Mouse (Mus musculus): Measurements from ENCODE around the gene Smarce1. TPM values are rescaled to one million over a fixed set of nuclear protein-coding genes. Genes with fewer than 3 reads are reported as not detected.

Smarce1 gene
- 133 and 136 TPM in 2 replicates for polyA plus RNA-seq (2015; fragmentation: Nextera tagmentation; extraction: Ambion mirVana)

DNA sequence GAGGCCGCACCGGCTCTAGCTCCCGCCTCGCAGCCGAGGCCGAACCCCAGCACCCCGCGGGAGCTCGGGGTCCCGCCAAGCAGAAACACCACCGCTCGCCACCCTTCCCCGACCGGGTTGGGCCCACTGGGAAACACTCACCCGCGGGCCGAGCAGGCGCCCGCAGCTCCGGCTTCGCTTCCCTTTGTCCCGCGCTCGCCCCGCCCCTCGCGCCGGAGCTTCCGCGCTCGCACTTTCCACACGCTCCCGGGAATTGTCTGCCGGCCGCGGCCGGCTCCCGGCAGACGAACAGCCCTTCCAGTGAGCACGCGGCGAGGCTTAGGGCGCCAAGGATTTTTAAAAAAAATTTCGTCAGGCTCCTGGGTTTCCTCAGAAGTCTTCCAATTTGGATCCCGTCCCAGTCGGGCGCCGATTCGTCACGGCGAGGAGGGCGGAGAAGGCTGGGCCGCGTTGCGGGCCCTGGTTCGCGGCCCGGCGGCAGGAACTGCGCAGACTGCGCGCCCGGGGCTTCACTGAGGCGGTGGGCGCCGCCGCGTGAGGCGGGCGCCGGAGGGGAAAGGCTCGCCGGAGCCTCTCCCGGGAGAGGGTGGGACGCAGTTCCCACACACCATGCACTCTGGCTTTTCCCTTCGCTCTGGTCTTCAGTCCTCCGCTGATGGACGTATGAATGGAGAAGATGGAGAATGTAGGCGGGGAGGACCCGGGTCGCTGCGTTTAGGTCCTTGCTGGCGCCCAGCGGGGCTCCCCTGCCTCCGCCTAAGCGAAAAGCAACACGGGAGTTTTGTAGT lies at the start of gene Smarce1:
Gene Smarce1, minus strand, starts transcription at position 757 of the 788 bp plus-strand sequence.
- peak within 1 kb of the TSS; percentile 72 for H3K4me3 ChIP-seq (ENCODE audit: low read depth, low read length)
- H3K4me1 ChIP-seq (ENCODE audit: insufficient read depth, low read depth, low read length) = peaks cover 10% of the 10 kb centered on the region
- peak within 1 kb of the TSS; percentile 99 for H3K27ac ChIP-seq (ENCODE audit: low read length)
- peak within 1 kb of the TSS; percentile 74 for H3K4me2 ChIP-seq (replicated peaks; ENCODE audit: low read depth, low read length)
- TF ChIP-seq EP300 (IDR thresholded peaks at IDR 0.05) = no peak
- no peak for TF ChIP-seq CTCF (IDR thresholded peaks at IDR 0.05)
- DNase-seq (ENCODE audit: low spot score) (peak; percentile 84), ATAC-seq (peak; percentile 89)
- H3K27me3 ChIP-seq (replicated peaks; ENCODE audit: insufficient read depth, low read length) = no peaks in the 10 kb centered on the region
- WGBS = 3% methylated on average over 78 of the region's 87 CpGs
- no peaks in the 10 kb centered on the region for H3K9me3 ChIP-seq (ENCODE audit: low read length)
- H3K36me3 ChIP-seq (ENCODE audit: insufficient read depth, low read length) = 0 out of 2 replicates have a peak, but pooled peaks cover 4% of the 10 kb centered on the region
- peak within 1 kb of the TSS; percentile 99 for H3K9ac ChIP-seq (replicated peaks; ENCODE audit: low read depth)

- no peak for ATAC-seq
- Histone ChIP-seq H3K36me3 (ENCODE audit: insufficient read depth, low read length) (no peaks in the 10 kb centered on the region), H3K27me3 (replicated peaks; ENCODE audit: insufficient read depth, low read length) (no peaks in the 10 kb centered on the region), H3K4me1 (ENCODE audit: insufficient read depth, low read depth, low read length) (no peaks in the 10 kb centered on the region), H3K9me3 (ENCODE audit: low read length) (no peaks in the 10 kb centered on the region), H3K27ac (ENCODE audit: low read length) (no peak overlapping the region), H3K4me3 (ENCODE audit: low read depth, low read length) (no peak overlapping the region), H3K9ac (replicated peaks; ENCODE audit: low read depth) (no peak overlapping the region), H3K4me2 (replicated peaks; ENCODE audit: low read depth, low read length) (no peak overlapping the region)
- no peak for TF ChIP-seq EP300 (IDR thresholded peaks at IDR 0.05)
- no peak for TF ChIP-seq CTCF (IDR thresholded peaks at IDR 0.05)
- WGBS = 58% methylated on average over 5 of the region's 5 CpGs
- DNase-seq (ENCODE audit: low spot score) = no peak
These were observed 49.2 kb upstream of the Smarce1 start for GRCm38 (mm10) chr11:99279986-99280385.

DNA sequence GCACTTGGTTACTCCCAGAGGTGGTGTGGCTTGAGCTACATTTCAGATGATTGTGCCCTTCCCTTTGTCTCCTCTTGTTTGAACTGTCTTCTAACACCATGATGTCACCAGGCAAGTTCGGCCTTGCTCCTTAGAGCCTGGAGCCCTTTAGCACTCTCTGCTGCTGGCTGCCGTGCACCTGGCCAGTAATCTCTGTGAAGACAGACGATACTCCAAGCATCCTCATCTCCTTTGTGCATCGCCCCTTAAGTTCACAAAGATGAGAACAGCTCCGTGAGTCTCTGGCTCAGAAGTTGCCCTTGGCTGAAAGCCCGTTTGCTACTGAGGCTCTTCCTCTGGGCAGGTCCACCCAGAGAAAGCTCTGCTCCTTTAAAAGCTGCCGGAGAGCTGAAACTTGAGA lies 46.0 kb upstream of the Smarce1 start:
- Histone ChIP-seq H3K27ac (ENCODE audit: low read length) (no peak overlapping the region), H3K9ac (replicated peaks; ENCODE audit: low read depth) (no peak overlapping the region), H3K9me3 (ENCODE audit: low read length) (no peaks in the 10 kb centered on the region), H3K27me3 (replicated peaks; ENCODE audit: insufficient read depth, low read length) (no peaks in the 10 kb centered on the region), H3K36me3 (ENCODE audit: insufficient read depth, low read length) (no peaks in the 10 kb centered on the region), H3K4me3 (ENCODE audit: low read depth, low read length) (no peak overlapping the region), H3K4me2 (replicated peaks; ENCODE audit: low read depth, low read length) (no peak overlapping the region), H3K4me1 (ENCODE audit: insufficient read depth, low read depth, low read length) (no peaks in the 10 kb centered on the region)
- DNase-seq (ENCODE audit: low spot score) (no peak), ATAC-seq (no peak)
- 35% methylated on average over 7 of the region's 7 CpGs for WGBS
- TF ChIP-seq CTCF (IDR thresholded peaks at IDR 0.05) (no peak), EP300 (IDR thresholded peaks at IDR 0.05) (no peak)

DNA sequence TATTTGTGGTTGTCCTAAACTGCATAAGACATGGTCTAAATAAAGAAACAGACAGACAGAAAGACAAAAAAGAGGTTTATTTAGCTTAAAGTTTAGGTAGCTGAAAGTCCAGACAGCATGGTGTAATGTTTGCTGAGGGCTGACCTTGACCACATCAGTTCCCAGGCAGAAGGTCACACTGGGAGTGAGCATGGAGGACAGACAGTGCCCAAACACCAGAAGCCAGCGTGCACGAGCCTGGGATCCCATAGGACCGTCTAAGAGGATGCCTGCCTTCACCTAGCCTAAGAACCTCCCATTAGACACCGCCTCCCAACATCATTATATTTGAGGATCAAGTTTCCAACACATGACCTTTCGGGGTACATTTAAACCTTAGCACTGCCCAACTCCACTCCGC lies 44.8 kb upstream of the Smarce1 start:
- no peak for TF ChIP-seq CTCF (IDR thresholded peaks at IDR 0.05)
- TF ChIP-seq EP300 (IDR thresholded peaks at IDR 0.05) = no peak
- H3K27ac ChIP-seq (ENCODE audit: low read length) = no peak overlapping the region
- H3K4me3 ChIP-seq (ENCODE audit: low read depth, low read length) = no peak overlapping the region
- no peaks in the 10 kb centered on the region for H3K9me3 ChIP-seq (ENCODE audit: low read length)
- H3K27me3 ChIP-seq (replicated peaks; ENCODE audit: insufficient read depth, low read length) = no peaks in the 10 kb centered on the region
- 62% methylated on average over 6 of the region's 6 CpGs for WGBS
- DNase-seq (ENCODE audit: low spot score) (no peak), ATAC-seq (no peak)
- H3K4me1 ChIP-seq (ENCODE audit: insufficient read depth, low read depth, low read length) = no peaks in the 10 kb centered on the region
- H3K4me2 ChIP-seq (replicated peaks; ENCODE audit: low read depth, low read length) = no peak overlapping the region
- H3K36me3 ChIP-seq (ENCODE audit: insufficient read depth, low read length) = no peaks in the 10 kb centered on the region
- no peak overlapping the region for H3K9ac ChIP-seq (replicated peaks; ENCODE audit: low read depth)

DNA sequence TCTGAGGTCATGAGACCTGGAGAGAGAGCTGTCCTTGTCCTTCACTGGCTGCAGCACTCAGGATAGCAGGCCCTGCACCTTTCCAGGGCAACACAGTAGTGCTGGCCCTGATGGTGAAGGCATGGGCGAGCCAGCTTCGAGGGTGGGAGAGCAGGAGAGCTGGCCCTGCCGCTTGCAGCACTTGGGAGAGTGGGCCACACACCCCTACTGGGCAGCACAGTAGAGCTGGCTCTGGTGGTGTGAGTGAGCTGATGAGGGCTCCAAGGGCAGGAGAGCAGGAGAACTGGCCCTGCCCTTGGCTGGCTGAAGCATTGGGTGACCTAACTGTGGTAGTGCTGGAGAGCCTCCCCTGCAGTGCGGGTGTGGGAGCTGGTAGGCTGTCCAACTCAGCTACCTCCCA lies 41.9 kb upstream of the Smarce1 start:
- Histone ChIP-seq H3K27me3 (replicated peaks; ENCODE audit: insufficient read depth, low read length) (no peaks in the 10 kb centered on the region), H3K27ac (ENCODE audit: low read length) (no peak overlapping the region), H3K4me1 (ENCODE audit: insufficient read depth, low read depth, low read length) (no peaks in the 10 kb centered on the region), H3K4me2 (replicated peaks; ENCODE audit: low read depth, low read length) (no peak overlapping the region), H3K36me3 (ENCODE audit: insufficient read depth, low read length) (no peaks in the 10 kb centered on the region), H3K9me3 (ENCODE audit: low read length) (no peaks in the 10 kb centered on the region), H3K4me3 (ENCODE audit: low read depth, low read length) (no peak overlapping the region), H3K9ac (replicated peaks; ENCODE audit: low read depth) (no peak overlapping the region)
- 83% methylated on average over 4 of the region's 4 CpGs for WGBS
- DNase-seq (ENCODE audit: low spot score) (no peak), ATAC-seq (no peak)
- TF ChIP-seq EP300 (IDR thresholded peaks at IDR 0.05) = no peak
- no peak for TF ChIP-seq CTCF (IDR thresholded peaks at IDR 0.05)

- Histone ChIP-seq H3K4me1 (ENCODE audit: insufficient read depth, low read depth, low read length) (no peaks in the 10 kb centered on the region), H3K4me2 (replicated peaks; ENCODE audit: low read depth, low read length) (no peak overlapping the region), H3K36me3 (ENCODE audit: insufficient read depth, low read length) (no peaks in the 10 kb centered on the region), H3K4me3 (ENCODE audit: low read depth, low read length) (no peak overlapping the region), H3K27me3 (replicated peaks; ENCODE audit: insufficient read depth, low read length) (no peaks in the 10 kb centered on the region), H3K27ac (ENCODE audit: low read length) (no peak overlapping the region), H3K9me3 (ENCODE audit: low read length) (no peaks in the 10 kb centered on the region), H3K9ac (replicated peaks; ENCODE audit: low read depth) (no peak overlapping the region)
- TF ChIP-seq EP300 (IDR thresholded peaks at IDR 0.05) = no peak
- DNase-seq (ENCODE audit: low spot score) (no peak), ATAC-seq (no peak)
- 70% methylated on average over 7 of the region's 7 CpGs for WGBS
These were observed 38.4 kb upstream of the Smarce1 start for GRCm38 (mm10) chr11:99269192-99269591.

Data from lung, postnatal 0 days (tissue).